Mouse (Mus musculus): ENCODE data around the gene Mipol1.

DNA sequence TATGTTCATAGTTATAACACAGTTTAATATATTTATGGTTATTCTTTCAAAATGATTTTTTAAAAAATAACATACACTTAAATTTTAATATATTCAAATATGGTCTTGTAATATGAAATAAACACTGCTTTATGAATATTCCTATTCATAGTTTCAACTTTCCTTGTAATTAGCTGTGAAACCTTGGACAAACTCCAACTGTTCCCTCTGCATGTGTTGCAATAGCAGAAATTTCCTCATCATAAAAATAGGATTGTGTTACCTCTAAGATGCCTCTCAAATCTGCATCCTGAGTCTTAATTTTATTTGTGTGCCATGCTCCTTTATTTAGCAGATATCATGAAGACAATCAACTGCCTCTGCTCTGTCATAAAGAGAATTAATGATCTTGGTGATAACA, 179.7 kb downstream of the Mipol1 start:
- TF ChIP-seq ZKSCAN1 (IDR thresholded peaks at IDR 0.05; ENCODE audit: borderline replicate concordance, low read depth, low read length) (no peak), TCF12 (IDR thresholded peaks at IDR 0.05; ENCODE audit: low read depth, low read length) (no peak), TBP (conservative IDR thresholded peaks at IDR 0.05; ENCODE audit: low read depth, low read length) (no peak), NRF1 (IDR thresholded peaks at IDR 0.05; ENCODE audit: low read depth, low read length) (no peak)
